Comparison of ENCODE assay signal across 8 mouse cellular contexts in the genomic region with DNA sequence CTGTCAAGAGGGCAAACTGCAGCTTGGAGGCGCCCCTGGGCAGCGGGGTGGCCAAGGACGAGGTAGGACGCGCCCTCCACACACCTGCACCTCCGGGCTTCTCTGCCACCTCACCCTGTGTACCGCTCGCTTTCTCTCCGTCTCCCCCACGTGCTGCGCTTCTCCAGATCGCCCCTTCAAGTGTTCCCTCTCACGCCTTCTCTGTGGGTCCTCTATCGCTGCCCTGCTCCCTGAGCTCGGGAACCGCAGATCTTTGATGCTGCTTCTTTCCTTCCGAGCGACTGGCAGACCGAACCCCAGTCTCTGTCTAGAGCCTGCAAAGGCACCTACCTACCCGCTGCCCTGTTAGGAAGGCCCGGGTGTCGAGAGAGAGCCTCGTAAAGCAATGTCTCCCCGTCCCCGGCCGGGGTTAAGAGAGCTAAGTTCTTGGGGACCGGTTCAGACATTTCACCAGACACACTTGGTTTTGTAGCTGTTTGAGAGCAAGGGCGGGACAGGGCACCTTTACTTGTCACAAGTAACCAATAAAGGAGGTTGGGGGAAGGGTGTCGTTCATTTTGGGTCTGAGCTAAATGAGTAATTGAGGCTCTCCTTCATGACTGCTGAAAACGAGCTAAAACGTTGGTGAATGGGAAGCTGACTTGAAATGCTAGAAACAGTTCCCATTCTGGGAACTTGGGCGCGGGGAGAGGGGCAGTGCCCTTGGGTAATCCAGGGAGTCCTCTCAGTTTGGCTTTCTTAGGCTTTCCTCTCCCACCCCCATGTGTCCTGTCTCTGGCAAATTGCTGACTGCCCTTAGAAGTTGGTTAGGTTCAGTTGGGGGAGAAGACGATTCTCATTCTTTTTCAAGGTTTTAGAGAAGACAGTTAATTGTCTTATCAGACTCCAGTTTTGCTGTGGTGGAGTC.
DNase-seq lines count a peak whose midpoint lies in the region; ATAC-seq and TF ChIP-seq lines count a peak whose summit lies in the region.

No protein-coding gene starts in this region.

- peak; percentile 71; the same call in 1 of the 2 replicates for ATAC-seq in hindbrain, embryonic 12.5 days (ENCODE audit: low FRiP score)
- ATAC-seq in liver, embryonic 13.5 days (ENCODE audit: low read depth) = peak; percentile 49
- peak; percentile 73 for ATAC-seq in neural tube, embryonic 14.5 days (ENCODE audit: low read depth)

- peak overlapping the region; percentile 61 for H3K9ac ChIP-seq in MEL (ENCODE audit: control insufficient read depth, low read depth, low read length, poor library complexity, severe bottlenecking)
- peak overlapping the region; percentile 62 for H3K9ac ChIP-seq in hindbrain, embryonic 12.5 days
- peak overlapping the region; percentile 66 for H3K9ac ChIP-seq in liver, embryonic 13.5 days
- peak overlapping the region; percentile 55 for H3K9ac ChIP-seq in neural tube, embryonic 14.5 days (replicated peaks; ENCODE audit: low read depth, low read length)

- H3K4me2 ChIP-seq in hindbrain, embryonic 12.5 days (replicated peaks) = peak overlapping the region; percentile 92
- peak overlapping the region; percentile 84 for H3K4me2 ChIP-seq in liver, embryonic 13.5 days
- H3K4me2 ChIP-seq in neural tube, embryonic 14.5 days (ENCODE audit: low read depth, low read length) = peak overlapping the region; percentile 87

- H3K4me3 ChIP-seq in kidney, adult 2 months (ENCODE audit: insufficient read depth, low read depth, low read length) = peak overlapping the region; percentile 63
- H3K4me3 ChIP-seq in MEL (ENCODE audit: control insufficient read depth in 1 of 2, insufficient read depth in 1 of 2, low read depth in 2 of 2, low read length in 2 of 2) = peak overlapping the region; percentile 64 to 80
- peak overlapping the region; percentile 93 for H3K4me3 ChIP-seq in cortical plate, adult 2 months (ENCODE audit: insufficient read depth, low read length)
- H3K4me3 ChIP-seq in hindbrain, embryonic 12.5 days = peak overlapping the region; percentile 52
- H3K4me3 ChIP-seq in liver, embryonic 13.5 days (replicated peaks) = peak overlapping the region; percentile 63
- peak overlapping the region; percentile 52 for H3K4me3 ChIP-seq in neural tube, embryonic 14.5 days (ENCODE audit: low read depth, low read length)

- 6% methylated on average over 34 of the region's 34 CpGs for WGBS in kidney, adult 2 months
- 3% methylated on average over 34 of the region's 34 CpGs for WGBS in hindbrain, embryonic 12.5 days
- under 1% methylated on average over 34 of the region's 34 CpGs for WGBS in liver, embryonic 13.5 days (ENCODE audit: insufficient replicate concordance)
- WGBS in neural tube, embryonic 14.5 days = 3% methylated on average over 34 of the region's 34 CpGs

- no peaks in the 10 kb centered on the region for H3K27me3 ChIP-seq in kidney, adult 2 months (replicated peaks; ENCODE audit: control insufficient read depth, insufficient read depth, low read length)
- peaks cover 0 to 5% of the 10 kb centered on the region in 2 experiments; a peak in 2 of 4 replicates for H3K27me3 ChIP-seq in MEL (ENCODE audit: control insufficient read depth in 1 of 2, insufficient read depth in 2 of 2, low read length in 2 of 2)
- peaks cover 39% of the 10 kb centered on the region for H3K27me3 ChIP-seq in hindbrain, embryonic 12.5 days
- H3K27me3 ChIP-seq in liver, embryonic 13.5 days = peaks cover 12% of the 10 kb centered on the region
- H3K27me3 ChIP-seq in neural tube, embryonic 14.5 days (ENCODE audit: control insufficient read depth, insufficient read depth, low read length) = 0 out of 2 replicates have a peak, but pooled peaks cover 12% of the 10 kb centered on the region

- no peak for TF ChIP-seq RAD21 in MEL (IDR thresholded peaks at IDR 0.05; ENCODE audit: low read depth, low read length)

- no peak for TF ChIP-seq EP300 in MEL (IDR thresholded peaks at IDR 0.05; ENCODE audit: low read depth in 1 of 2, low read length in 2 of 2)

- peak; percentile 42 for DNase-seq in kidney, adult 2 months
- no peak for DNase-seq in kidney, postnatal 10 days
- peak; percentile 73 for DNase-seq in MEL (ENCODE audit: low read depth, low spot score)
- DNase-seq in liver, embryonic 13.5 days = no peak
- DNase-seq in urinary bladder, postnatal 14 days (ENCODE audit: low spot score) = no peak

- no peak for TF ChIP-seq CTCF in kidney, adult 2 months (conservative IDR thresholded peaks at IDR 0.05; ENCODE audit: insufficient read depth, insufficient read length, low read depth, low read length)
- no peak for TF ChIP-seq CTCF in MEL (IDR thresholded peaks at IDR 0.05 in 2 of 3, conservative IDR thresholded peaks at IDR 0.05 in 1 of 3; ENCODE audit: control insufficient read depth in 1 of 3, insufficient read depth in 1 of 3, low read depth in 2 of 3, low read length in 3 of 3, poor library complexity in 1 of 3, severe bottlenecking in 1 of 3)
- no peak for TF ChIP-seq CTCF in cortical plate, adult 2 months (IDR thresholded peaks at IDR 0.05; ENCODE audit: extremely low read depth, insufficient read depth, low read length)

- TF ChIP-seq POLR2A in kidney, adult 2 months (IDR thresholded peaks at IDR 0.05; ENCODE audit: low read depth, low read length) = no peak
- TF ChIP-seq POLR2A in MEL (IDR thresholded peaks at IDR 0.05; ENCODE audit: control insufficient read depth in 1 of 2, insufficient read depth in 1 of 2, low read depth in 1 of 2, low read length in 2 of 2, poor library complexity in 1 of 2) = 0 out of 4 replicates have a peak, but pooled peaks of 1 of the 2 experiments have one; percentile 27
- 0 out of 2 replicates have a peak, but pooled peaks have one; percentile 15 for TF ChIP-seq POLR2A in cortical plate, adult 2 months (IDR thresholded peaks at IDR 0.05; ENCODE audit: extremely low read depth, insufficient read depth, low read length)

- H3K79me2 ChIP-seq in MEL (ENCODE audit: control insufficient read depth, insufficient read depth, low read length, poor library complexity) = no peaks in the 10 kb centered on the region

- H3K36me3 ChIP-seq in kidney, adult 2 months (ENCODE audit: control insufficient read depth, insufficient read depth, low read length) = no peaks in the 10 kb centered on the region; the same call in 1 of the 2 replicates
- peaks cover 0 to 6% of the 10 kb centered on the region in 2 experiments; a peak in 1 of 4 replicates for H3K36me3 ChIP-seq in MEL (ENCODE audit: control insufficient read depth in 1 of 2, insufficient read depth in 2 of 2, low read length in 2 of 2)
- no peaks in the 10 kb centered on the region for H3K36me3 ChIP-seq in hindbrain, embryonic 12.5 days
- no peaks in the 10 kb centered on the region for H3K36me3 ChIP-seq in liver, embryonic 13.5 days
- no peaks in the 10 kb centered on the region for H3K36me3 ChIP-seq in neural tube, embryonic 14.5 days (ENCODE audit: control insufficient read depth, insufficient read depth, low read length)

- no peaks in the 10 kb centered on the region for H3K9me3 ChIP-seq in MEL (replicated peaks; ENCODE audit: insufficient read depth, low read length)
- no peaks in the 10 kb centered on the region for H3K9me3 ChIP-seq in hindbrain, embryonic 12.5 days (replicated peaks)
- H3K9me3 ChIP-seq in liver, embryonic 13.5 days (replicated peaks) = no peaks in the 10 kb centered on the region
- H3K9me3 ChIP-seq in neural tube, embryonic 14.5 days (ENCODE audit: control insufficient read depth, low read length) = no peaks in the 10 kb centered on the region

- H3K4me1 ChIP-seq in kidney, adult 2 months (ENCODE audit: control insufficient read depth, insufficient read depth, low read length) = peaks cover 26% of the 10 kb centered on the region
- peaks cover 0 to 8% of the 10 kb centered on the region in 2 experiments; a peak in 2 of 4 replicates for H3K4me1 ChIP-seq in MEL (ENCODE audit: control insufficient read depth in 1 of 2, insufficient read depth in 2 of 2, low read length in 2 of 2)
- peaks cover 4% of the 10 kb centered on the region for H3K4me1 ChIP-seq in cortical plate, adult 2 months (ENCODE audit: control insufficient read depth, insufficient read depth, low read length)
- H3K4me1 ChIP-seq in hindbrain, embryonic 12.5 days = peaks cover 14% of the 10 kb centered on the region
- H3K4me1 ChIP-seq in liver, embryonic 13.5 days (replicated peaks) = peaks cover 32% of the 10 kb centered on the region
- peaks cover 4% of the 10 kb centered on the region; the same call in 1 of the 2 replicates for H3K4me1 ChIP-seq in neural tube, embryonic 14.5 days (ENCODE audit: control insufficient read depth, insufficient read depth, low read length)

- H3K27ac ChIP-seq in kidney, adult 2 months (ENCODE audit: insufficient read depth, low read depth, low read length) = peak overlapping the region; percentile 6; the same call in 1 of the 2 replicates
- no peak overlapping the region for H3K27ac ChIP-seq in MEL (ENCODE audit: control insufficient read depth, low read depth, low read length)
- peak overlapping the region; percentile 68 for H3K27ac ChIP-seq in cortical plate, adult 2 months (ENCODE audit: insufficient read depth, low read length)
- no peak overlapping the region for H3K27ac ChIP-seq in hindbrain, embryonic 12.5 days
- no peak overlapping the region for H3K27ac ChIP-seq in liver, embryonic 13.5 days
- H3K27ac ChIP-seq in neural tube, embryonic 14.5 days (ENCODE audit: low read depth, low read length) = no peak overlapping the region

TF ChIP-seq in MEL, 35 proteins besides CTCF, POLR2A, EP300 and RAD21:
- TF ChIP-seq HCFC1 (IDR thresholded peaks at IDR 0.05; ENCODE audit: low read depth, low read length) = 0 out of 2 replicates have a peak, but pooled peaks have one; percentile 15
- peak; percentile 48 for TF ChIP-seq SIN3A (IDR thresholded peaks at IDR 0.05; ENCODE audit: low read length)
- TF ChIP-seq MXI1 (IDR thresholded peaks at IDR 0.05; ENCODE audit: low read depth, low read length) = peak; percentile 45; the same call in 1 of the 2 replicates
- no peak for TF ChIP-seq MEF2A (IDR thresholded peaks at IDR 0.05; ENCODE audit: extremely low read depth, insufficient replicate concordance, low read depth, low read length, poor library complexity, severe bottlenecking)
- peak; percentile 77 for TF ChIP-seq MAX (IDR thresholded peaks at IDR 0.05; ENCODE audit: low read length)
- TF ChIP-seq ZNF384 (IDR thresholded peaks at IDR 0.05; ENCODE audit: low read depth, low read length) = no peak
- no peak for TF ChIP-seq POLR2AphosphoS2 (IDR thresholded peaks at IDR 0.05; ENCODE audit: low read length)
- TF ChIP-seq CHD1 (IDR thresholded peaks at IDR 0.05; ENCODE audit: low read depth, low read length) = 0 out of 2 replicates have a peak, but pooled peaks have one; percentile 75
- TF ChIP-seq MYC (IDR thresholded peaks at IDR 0.05; ENCODE audit: low read depth, low read length) = 0 out of 2 replicates have a peak, but pooled peaks have one; percentile 27

Comparison
In these comparisons a context has a peak if more than half of its experiments do, and no peak if none do; other contexts are left out.
1. DNase-seq: peak in kidney, adult 2 months (single experiment) and MEL (single experiment); none in kidney, postnatal 10 days (single experiment), liver, embryonic 13.5 days (single experiment) and urinary bladder, postnatal 14 days (single experiment).
2. H3K27ac ChIP-seq: peak in kidney, adult 2 months (single experiment) and cortical plate, adult 2 months (single experiment); none in MEL (single experiment), hindbrain, embryonic 12.5 days (single experiment), liver, embryonic 13.5 days (single experiment) and neural tube, embryonic 14.5 days (single experiment).
3. Peak in every context shown above with its lines, with median percentiles within 50 percentile points of each other: H3K4me3 ChIP-seq, H3K9ac ChIP-seq, ATAC-seq and H3K4me2 ChIP-seq.